Mouse (Mus musculus) testis, postnatal 14 days (tissue): Measurements from ENCODE around the gene Src.

ENCODE experiments used
- DNase-seq: peaks from one replicate; pipeline ENCODE4 v3.0.0; 2021; ENCODE audit warnings: low spot score

Src gene

DNA sequence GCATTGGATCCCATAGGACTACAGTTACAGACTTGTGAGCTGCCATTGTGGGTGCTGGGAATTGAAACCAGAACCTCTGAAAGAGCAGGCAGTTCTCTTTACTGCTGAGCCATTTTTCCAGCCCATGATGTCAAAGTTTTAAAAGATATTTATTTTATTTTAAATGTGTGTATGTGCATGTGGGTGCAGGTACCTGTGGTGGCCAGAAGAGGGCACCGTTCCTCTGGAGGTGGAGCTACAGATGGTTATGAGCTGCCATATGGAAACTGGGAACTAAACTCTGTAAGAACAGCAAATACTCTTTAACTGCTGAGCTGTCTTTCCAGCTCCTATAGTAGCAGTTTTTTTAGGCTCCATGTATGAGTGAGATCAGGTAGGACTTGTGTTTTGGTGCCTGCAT is 23.1 kb downstream of the Src start:
- DNase-seq = no peak

DNA sequence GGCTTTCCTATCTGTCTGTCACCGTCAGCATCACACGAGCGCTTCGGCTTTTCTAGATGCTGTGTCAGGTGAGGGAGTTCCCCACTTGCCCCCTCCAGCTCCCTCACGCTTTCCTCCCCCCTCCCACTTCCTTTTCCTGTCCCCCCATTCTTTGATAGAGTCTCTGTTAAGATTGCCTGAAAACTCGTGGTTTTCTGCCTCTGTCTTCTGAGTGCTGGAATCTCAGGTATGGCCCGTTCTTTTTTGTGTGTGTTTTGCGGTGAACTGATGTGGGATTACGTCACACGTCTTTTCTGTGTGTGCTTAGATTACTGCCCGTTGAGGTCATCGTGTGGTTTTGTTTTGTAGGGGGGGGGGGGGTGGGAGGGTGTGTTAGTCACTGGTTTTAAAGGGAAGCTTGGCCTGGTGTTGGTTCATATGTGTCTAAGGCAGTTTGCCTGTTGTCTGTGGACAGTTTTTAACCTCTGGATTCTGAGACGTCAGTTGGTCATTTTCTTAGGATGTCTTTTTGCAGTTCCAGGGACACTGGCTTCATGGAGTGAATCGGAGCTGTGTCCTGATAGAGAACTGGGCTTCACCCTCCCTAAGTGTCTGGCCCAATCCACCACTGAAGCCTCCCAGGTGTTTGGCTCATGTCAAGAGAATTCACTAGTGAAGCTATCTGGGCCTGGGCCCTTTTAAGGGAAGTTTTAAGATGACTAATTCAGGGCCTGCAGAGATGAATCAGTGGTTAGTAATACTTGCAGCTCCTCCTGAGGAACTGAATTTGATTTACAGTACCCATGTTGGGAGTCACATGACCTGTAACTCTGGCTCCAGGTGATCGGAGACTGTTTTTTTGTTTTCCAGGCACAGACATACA is 29.3 kb downstream of the Src start:
- DNase-seq = no peak

DNA sequence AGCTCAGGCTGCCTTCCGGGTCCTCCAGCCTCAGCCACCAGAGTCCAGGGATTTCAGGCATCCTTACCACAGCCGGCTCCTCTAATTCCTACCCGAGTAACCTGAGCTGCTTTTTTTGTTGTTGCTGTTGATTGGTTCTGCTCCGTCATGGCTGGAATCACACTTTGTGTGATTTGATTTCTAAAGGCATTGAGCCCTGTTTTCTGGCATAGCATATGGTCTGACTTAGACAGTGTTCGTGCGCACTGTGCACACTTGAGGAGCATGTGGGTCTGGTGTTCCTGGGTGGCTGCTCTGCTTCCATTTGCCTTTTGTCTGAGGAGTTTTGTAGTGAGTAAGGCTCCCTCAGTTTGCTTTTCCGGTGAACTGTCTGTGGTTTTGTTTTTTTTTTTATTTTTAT is 30.1 kb downstream of the Src start:
- DNase-seq = no peak

DNA sequence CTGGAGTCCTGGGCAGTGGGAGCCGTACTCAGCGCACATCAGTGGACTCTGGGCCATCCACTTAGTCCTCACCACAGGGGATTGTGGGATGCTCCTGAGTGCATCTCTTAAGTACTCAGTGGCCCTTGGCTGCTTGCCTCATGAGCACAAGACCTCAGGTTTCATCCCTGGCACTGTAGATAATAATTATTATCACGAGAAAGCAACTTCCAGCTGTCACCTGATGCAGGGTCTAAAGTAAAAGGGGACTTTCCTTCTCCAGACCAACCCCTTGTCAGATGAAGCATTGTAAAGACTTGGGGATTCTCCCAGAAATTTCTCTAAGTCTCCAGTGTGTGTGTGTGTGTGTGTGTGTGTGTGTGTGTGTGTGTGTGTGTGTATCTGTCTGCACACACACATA is 32.7 kb downstream of the Src start:
- DNase-seq = no peak

DNA sequence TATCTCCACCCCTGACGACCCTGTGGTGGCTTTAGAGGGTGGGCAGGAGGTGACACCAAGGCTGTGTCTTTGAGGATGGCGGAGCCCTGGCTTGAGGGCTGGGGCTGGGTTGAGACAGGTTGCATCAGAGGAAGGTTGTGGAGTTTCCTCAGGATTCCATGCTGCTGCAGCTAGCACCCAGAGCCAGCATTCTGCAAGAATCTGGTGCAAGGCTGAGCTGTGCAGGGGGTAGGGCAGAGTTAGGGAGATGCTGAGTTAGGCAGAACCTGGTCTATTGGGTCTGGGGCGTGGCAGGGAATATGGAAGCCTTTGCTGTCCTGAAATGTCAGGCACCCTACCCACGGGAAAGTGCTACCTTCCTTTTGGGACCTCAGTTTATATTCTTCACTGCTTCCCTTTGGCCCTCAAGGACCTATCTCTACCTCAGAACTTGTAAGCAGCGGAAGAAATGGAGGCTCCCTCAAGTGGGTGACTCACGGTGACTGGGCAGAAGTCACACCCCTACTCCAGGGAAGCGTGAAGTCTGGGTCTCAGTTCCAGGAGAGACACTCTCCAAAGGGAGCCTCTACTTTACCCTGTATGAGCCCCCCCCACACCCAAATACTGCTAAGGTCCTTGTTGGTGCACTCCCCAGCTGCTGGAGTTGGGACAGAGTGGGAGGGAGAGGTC is 33.3 kb downstream of the Src start:
- no peak for DNase-seq

DNA sequence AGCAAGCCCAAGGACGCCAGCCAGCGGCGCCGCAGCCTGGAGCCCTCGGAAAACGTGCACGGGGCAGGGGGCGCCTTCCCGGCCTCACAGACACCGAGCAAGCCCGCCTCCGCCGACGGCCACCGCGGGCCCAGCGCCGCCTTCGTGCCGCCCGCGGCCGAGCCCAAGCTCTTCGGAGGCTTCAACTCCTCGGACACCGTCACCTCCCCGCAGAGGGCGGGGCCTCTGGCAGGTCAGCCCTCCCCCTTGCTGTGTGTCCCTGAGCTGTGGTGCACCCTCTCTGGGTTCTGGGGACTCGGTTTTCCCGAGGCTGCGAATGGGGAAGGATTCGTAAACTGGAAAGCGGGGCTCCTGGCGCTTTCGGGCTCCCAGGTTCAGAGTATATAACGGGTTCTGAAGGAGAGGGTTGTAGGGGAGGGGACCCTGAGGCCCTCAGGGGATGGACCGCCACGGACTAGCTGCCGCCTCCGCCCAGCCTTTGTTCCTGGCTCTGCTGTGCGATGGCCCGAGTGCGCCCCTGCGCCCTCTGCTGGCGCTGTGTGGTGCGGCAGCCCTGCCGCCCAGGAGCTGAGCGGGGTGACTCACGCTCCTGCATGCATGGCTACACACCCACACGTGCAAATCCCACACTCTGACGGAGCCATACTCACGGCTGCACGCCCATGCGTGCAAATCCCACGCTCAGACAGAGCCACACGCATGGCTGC is 39.0 kb downstream of the Src start:
- DNase-seq = peak; percentile 85

DNA sequence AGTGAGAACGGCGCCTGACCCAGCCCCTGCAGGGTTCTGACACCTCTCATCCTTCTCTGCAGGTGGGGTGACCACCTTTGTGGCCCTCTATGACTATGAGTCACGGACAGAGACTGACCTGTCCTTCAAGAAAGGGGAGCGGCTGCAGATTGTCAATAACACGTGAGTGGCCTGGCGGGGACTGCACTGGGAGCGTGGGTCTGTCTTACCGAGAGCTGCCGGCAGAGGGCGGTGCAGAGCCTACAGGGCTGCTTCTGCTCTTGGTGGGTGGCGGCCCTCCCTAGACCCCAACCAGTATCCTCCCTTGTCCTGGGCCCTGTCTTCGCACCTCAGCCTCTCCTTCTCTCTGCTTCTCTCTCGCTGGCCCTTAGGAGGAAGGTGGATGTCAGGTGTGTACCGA is 40.2 kb downstream of the Src start:
- peak; percentile 62 for DNase-seq

DNA sequence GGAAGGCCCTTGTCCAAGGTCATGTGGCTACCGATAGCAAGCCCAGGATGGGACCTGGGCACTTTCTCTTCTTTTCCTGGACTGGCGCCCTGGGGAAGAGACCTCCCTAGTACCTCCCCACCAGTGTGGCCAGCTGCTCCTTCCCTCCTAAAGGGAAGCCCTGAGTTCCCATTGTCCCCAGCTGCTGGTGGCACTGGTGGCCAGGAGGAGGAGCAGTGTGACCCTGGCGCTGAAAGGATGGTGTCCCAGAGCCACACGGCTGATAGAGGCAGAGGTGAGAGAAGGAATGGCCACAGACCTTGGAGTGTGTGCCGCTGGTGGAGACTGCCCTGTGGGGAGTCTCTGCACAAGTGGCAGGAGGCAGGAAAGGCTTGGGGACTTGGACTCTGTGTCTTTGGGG is 41.5 kb downstream of the Src start:
- no peak for DNase-seq

DNA sequence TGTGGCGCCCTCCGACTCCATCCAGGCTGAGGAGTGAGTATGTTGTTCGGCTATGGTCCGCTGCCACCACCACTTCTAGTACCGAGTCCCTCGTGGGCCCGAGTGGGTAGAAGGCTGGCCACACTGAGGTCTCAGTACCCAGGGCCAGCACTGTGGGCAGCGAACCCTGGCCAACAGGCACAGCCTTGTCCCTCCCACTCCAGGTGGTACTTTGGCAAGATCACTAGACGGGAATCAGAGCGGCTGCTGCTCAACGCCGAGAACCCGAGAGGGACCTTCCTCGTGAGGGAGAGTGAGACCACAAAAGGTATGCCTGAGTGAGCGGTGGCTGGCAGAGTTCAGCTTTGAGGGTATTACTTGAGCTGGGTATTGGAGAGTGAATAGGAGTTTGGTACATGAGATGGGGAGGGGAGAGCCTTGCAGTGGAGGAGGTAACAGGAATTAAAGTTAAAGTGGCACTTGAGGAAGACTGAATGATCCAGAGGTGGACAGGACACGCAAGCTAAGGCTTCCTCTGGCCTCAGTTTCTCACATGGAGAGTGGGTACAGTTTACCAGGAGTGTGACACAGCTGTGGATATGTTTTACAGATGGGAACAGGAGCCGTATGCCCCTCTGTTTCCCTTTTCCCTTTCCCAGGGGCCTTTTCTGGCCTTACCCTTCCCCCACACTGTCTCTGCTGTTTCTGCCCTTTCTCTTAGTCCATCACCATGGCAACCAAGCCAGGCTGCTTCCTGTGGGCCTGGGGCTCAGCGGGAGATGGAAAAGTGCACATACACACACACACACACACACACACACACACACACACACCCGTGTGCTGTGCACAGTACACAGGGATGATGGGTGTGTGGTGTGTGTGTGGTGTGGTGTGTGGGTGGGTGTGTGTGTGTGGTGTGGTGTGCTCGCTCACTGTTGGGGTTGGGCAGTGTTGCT is 44.8 kb downstream of the Src start:
- DNase-seq = no peak

DNA sequence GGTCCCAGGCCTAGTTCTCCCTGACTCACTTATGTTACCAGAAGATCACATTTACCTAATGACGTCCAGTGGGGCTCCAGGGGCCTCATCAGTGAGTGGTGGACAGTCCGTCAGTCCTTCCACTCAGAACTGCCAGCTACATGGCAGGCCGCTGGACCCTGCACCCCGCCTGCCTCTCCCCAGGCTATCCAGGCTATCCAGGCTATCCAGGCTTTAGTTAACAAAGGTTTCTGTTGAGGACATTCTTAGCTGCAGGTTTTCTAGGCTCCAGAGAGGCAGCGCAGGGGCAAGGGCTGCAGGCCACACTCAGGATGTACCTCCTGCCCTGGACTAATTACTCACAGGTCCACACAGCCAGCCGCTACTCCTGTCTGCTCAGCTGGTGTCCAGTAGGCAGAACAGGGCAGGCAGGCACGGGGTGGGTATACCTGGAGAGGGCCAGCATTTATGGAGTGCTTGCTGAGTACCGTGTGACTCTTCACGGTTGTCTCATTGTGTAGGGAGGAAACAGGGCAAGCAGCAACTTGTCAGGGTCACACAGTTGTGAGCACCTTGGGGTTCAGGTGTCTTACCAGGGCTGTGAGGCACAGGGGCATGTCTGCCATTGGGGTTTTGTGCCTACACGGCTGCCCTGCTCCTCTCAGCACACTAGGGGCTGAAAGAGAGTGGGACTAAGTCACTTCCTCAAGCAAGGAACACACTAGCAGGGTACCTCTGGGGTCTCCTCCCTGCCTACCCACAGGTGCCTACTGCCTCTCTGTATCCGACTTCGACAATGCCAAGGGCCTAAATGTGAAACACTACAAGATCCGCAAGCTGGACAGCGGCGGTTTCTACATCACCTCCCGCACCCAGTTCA is 45.9 kb downstream of the Src start:
- DNase-seq = no peak

DNA sequence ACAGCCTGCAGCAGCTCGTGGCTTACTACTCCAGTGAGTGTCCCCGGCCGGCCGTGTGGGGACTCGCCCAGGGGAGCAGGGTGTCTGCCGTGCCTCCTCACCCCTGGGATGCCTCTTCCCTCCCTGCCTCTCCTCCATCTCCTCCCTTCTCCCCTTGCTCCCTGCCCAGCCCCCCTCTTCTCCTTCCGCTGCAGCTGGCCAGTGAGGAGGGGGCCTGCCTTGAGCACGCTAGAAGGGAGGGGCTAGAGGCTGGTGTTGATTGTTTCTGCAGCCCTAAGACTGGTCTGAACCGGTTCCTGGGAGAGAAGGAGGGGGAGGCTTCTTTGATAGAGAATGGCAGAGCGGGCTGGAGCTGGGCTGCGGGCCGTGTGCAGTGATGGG is 46.5 kb downstream of the Src start:
- no peak for DNase-seq

DNA sequence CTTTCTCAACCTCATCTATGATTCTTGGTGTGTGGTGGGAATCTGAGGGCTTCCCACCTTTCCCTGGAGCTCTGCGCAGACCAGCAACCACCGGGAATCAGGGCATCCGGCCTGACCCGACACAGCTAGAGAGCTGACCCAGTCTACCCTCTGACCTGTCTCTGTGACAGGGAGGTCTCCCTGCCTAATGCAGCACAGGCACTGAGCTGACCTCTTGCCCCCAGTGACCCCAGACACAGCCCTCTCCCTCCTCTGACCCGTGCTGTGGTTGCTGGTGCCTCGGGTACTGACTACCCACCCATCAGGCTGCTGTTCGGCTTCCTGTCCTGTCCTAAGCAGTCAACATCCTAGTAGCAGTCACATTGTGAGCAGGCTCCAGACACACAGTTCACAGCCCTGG is 48.6 kb downstream of the Src start:
- DNase-seq = no peak

DNA sequence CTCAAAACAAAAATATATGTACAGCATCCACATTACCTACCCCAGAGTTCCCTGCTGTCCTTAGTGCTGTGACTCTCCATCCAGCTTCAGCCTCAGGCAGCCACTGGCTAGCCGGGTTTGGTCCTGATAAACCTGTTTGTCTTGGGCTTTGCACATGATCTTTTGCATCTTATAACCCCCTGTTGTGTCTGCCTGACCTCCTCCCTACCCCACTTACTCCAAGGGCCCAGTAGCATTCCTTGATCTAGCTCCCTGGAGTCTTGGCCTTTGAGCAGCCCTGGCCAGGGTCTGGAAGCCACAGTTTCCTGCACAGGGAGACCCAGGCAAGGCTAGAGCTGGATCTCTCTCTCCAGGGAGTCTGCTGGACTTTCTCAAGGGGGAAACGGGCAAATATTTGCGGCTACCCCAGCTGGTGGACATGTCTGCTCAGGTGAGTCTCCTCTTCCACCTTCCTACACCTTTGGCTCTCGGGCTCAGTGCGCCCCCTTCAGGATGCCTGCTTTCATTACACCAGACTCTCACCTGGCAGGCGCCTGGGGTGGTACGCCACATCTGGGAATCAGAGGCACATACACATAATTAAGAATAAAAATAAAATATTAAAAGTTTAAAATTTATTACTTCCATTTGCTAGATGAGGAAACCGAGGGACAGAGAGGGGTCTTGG is 50.0 kb downstream of the Src start:
- DNase-seq = no peak

DNA sequence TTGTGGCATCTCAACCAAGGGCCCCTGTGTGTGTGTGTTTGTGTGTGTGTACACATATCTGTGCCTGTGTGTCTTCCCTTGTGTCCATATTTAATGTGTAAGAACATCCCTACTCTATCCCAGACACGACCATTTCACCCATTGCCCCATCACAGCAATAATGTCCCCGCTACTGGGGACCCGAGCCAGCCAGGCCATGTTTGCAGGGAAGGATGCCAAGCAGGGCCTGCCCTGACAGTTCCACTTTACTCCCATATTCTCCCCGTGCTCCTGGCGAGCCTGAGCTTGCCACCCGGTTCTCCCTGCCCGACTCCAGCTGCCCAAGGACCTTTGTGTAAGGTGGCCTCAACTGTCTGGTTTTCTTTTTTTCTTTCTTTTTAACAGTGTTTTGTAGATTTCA is 53.0 kb downstream of the Src start:
- no peak for DNase-seq

DNA sequence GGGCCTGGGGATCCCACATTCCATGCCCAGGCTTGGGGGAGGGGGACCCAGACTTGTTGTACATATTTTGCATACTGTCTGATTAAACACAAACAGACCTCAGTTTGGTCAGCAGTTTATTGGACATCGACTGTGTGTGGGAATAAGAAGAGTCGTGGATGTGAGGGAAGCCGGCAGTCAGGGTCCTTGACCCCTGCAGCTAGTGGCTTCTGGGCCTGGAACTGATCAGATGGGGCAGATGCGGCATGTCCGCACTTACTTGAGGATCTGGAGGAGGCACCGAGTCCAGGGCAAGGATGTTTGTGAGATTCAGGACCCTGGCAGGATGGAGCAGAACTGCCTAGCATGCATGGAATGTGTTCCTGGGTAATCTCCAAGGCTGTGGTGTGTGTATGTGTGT is 53.5 kb downstream of the Src start:
- no peak for DNase-seq

DNA sequence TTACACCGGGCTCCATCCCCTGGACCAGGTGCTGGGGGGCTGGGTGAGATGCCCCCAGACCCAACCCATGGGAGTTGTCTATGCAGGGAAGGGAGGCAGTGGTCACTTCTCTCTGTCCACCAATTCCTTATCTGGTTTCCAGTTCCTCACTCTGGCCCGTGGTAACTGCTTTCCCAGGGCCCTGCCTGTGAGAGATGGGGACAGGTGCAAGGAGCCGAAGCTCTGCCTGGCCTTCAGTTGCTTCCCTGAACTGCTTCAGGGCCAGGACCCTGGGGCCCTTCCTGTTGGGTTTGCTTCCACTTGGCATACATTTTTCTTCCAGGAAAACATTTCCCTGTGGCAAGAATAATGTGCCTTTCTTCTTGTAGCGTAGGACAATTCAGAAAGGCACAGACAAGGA is 54.2 kb downstream of the Src start:
- no peak for DNase-seq

DNA sequence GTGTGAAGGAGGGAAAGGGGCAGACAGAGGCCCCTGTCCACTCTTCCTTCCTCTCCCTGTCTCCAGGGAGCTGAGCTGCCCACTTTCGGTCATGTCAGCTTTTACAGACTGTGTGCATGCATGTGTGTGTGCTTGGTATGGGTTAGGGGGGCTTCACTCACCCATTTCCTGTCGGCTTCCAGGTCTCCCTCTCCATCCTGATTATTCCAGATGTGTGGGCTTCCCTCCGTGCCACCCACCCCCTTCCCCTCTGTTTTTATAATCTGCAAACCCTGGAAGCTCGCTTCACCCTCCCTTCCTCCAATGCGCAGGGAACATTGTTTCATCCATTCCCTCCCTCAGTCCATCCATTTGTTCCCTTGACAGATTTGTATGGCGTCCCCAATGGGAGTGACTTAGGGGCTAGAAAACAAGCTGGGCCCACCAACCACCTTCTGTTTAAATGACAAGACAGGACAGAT is 56.1 kb downstream of the Src start:
- no peak for DNase-seq

DNA sequence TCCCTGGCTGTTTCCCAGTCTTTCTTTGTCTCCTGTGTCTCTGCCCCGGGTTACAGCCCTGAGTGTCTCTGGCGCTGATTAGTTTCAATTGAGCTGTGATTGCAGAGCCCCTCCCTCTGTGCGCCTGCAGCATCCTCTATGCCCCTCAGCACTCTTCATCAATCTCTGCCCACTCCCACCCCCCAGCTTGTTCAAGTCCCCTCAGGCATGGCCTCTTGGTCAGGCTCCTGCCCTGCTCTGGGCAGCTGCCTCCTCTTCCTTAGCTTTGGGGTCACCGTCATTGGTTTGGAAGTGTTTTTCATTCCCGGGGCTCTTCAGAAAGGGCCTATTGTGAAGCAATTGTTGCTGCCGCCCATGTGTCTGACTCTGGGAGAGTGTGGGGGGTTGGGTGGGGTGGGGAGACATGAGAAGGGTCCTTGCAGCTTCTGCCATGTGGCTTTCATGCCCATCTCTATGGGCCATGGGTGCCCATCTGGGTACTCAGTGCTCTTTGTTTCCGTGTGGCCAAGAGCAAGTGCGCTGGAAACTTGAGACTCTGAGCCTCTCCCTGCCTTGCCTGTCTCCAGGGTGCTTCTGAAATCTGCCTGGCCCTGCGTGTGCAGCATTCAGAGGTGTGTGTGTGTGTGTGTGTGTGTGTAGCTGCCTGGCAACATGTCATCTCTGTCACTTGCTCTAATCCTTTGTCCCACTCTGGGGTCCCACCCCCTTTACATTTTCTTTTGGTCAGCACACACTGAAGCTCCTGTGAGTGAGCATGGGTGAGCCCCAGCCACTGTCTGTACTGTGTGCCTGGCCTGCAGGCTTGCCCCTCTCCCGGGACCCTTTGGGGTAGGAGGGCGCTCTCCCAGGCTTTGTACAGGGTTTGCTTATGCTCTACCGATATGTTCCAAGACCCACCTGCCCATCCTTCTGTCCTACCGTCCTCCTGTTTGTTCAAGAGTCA is 57.5 kb downstream of the Src start:
- DNase-seq = no peak

DNA sequence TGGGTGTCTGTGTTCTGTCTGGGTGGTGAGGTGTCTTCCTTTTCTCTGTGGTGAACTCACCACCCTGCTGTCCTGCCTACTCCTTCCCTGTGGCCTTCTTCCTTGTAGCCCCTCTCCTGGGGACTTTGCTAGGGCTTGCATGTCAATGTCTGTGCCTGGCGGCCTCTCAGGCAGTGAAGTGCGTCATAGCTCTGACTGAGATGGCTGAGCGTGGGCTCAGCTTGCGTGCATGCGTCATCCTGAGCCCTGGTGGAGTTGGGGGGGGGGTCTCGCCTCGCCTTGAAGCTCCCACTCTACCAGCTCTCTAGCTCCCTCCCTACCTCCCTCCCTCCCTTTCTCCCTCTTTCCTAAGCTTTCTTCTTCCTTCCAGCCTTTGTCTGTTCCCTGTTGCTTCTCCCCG is 60.4 kb downstream of the Src start:
- DNase-seq = no peak
